Mouse (Mus musculus): Measurements from ENCODE around the gene Satb2. TPM values are rescaled to one million over a fixed set of nuclear protein-coding genes. Genes with fewer than 3 reads are reported as not detected.

Satb2 gene
- polyA plus RNA-seq, 1 experiment from 2014 or later, result 1.9 TPM

DNA sequence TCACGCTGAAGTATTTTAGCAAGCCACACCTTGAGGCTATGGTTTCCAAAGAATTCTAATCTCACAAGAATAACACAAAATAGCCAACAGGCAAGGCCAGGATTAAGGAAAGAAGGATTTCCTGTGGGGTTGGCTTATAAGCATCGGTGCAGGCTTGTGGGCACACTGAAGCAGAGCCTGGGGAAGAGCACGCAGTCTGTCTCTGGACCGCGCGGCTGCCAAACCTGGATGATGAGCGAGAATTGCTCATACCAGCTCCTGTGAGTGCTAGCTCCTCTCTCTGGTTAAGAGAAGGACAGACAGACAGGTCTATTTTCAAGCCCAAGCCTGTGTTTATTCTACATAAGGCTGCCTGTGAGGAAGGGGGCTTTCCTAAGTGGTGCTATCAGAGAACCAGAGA lies 20.5 kb downstream of the Satb2 start:
- no peaks in the 10 kb centered on the region for H3K9me3 ChIP-seq
- no peak overlapping the region for H3K4me3 ChIP-seq (replicated peaks)
- H3K36me3 ChIP-seq, result no peaks in the 10 kb centered on the region
- H3K27ac ChIP-seq, result 0 out of 2 replicates have a peak overlapping the region, but pooled peaks have one; percentile 5
- H3K27me3 ChIP-seq, result peaks cover 19% of the 10 kb centered on the region
- no peak overlapping the region for H3K4me2 ChIP-seq
- no peak for ATAC-seq (ENCODE audit: insufficient number of reproducible peaks, insufficient read depth, low FRiP score, low TSS enrichment, low read depth)
- no peak overlapping the region for H3K9ac ChIP-seq (replicated peaks)
- peaks cover 25% of the 10 kb centered on the region for H3K4me1 ChIP-seq (replicated peaks)
- WGBS, result 76% methylated on average over 7 of the region's 7 CpGs

DNA sequence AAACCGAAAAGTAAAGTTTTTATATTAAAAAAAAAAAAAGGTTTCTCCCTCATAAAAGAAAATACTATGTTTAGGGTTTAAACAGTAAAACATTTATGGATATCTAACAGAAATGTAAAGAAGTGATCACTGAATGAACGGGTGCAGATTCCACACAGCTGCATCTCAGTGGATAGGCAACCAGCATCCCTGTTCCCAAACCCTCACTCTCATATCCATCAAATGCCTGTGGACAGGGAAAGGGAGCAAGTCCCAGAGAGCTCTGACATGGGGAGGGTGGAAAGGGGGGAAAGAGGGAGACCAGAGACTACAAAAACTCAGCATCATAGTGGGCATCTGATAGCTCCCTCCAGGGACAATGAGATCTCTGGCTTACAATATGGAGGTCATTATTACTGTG lies 21.6 kb downstream of the Satb2 start:
- Histone ChIP-seq H3K4me1 (replicated peaks) (peaks cover 25% of the 10 kb centered on the region), H3K27me3 (peaks cover 16% of the 10 kb centered on the region), H3K27ac (no peak overlapping the region), H3K36me3 (no peaks in the 10 kb centered on the region), H3K9me3 (no peaks in the 10 kb centered on the region), H3K9ac (replicated peaks) (no peak overlapping the region), H3K4me2 (no peak overlapping the region), H3K4me3 (replicated peaks) (no peak overlapping the region)
- no peak for ATAC-seq (ENCODE audit: insufficient number of reproducible peaks, insufficient read depth, low FRiP score, low TSS enrichment, low read depth)
- WGBS, result 91% methylated on average over 2 of the region's 2 CpGs

- Histone ChIP-seq H3K36me3 (no peaks in the 10 kb centered on the region), H3K4me3 (replicated peaks) (no peak overlapping the region), H3K27me3 (peaks cover 14% of the 10 kb centered on the region; the same call in 1 of the 2 replicates), H3K9me3 (no peaks in the 10 kb centered on the region), H3K9ac (replicated peaks) (no peak overlapping the region), H3K4me2 (no peak overlapping the region), H3K4me1 (replicated peaks) (peaks cover 25% of the 10 kb centered on the region), H3K27ac (no peak overlapping the region)
- 68% methylated on average over 12 of the region's 12 CpGs for WGBS
- ATAC-seq (ENCODE audit: insufficient number of reproducible peaks, insufficient read depth, low FRiP score, low TSS enrichment, low read depth), result no peak
These were observed 22.7 kb downstream of the Satb2 start for GRCm38 (mm10) chr1:56955739-56956085.

GRCm38 (mm10) chr1:56955055-56955738 lies 23.3 kb downstream of the Satb2 start:
- Histone ChIP-seq H3K4me2 (no peak overlapping the region), H3K4me3 (replicated peaks) (no peak overlapping the region), H3K36me3 (no peaks in the 10 kb centered on the region), H3K27ac (no peak overlapping the region), H3K9ac (replicated peaks) (no peak overlapping the region), H3K27me3 (peaks cover 12% of the 10 kb centered on the region; the same call in 1 of the 2 replicates), H3K9me3 (no peaks in the 10 kb centered on the region), H3K4me1 (replicated peaks) (peaks cover 26% of the 10 kb centered on the region)
- 43% methylated on average over 14 of the region's 14 CpGs for WGBS
- ATAC-seq (ENCODE audit: insufficient number of reproducible peaks, insufficient read depth, low FRiP score, low TSS enrichment, low read depth), result no peak

- H3K4me3 ChIP-seq (replicated peaks), result no peak overlapping the region
- WGBS, result 93% methylated on average over 2 of the region's 2 CpGs
- H3K9ac ChIP-seq (replicated peaks), result no peak overlapping the region
- no peak for ATAC-seq (ENCODE audit: insufficient number of reproducible peaks, insufficient read depth, low FRiP score, low TSS enrichment, low read depth)
- no peak overlapping the region for H3K27ac ChIP-seq
- no peak overlapping the region for H3K4me2 ChIP-seq
- H3K4me1 ChIP-seq (replicated peaks), result peaks cover 22% of the 10 kb centered on the region
- 0 out of 2 replicates have a peak, but pooled peaks cover 8% of the 10 kb centered on the region for H3K27me3 ChIP-seq
- H3K36me3 ChIP-seq, result no peaks in the 10 kb centered on the region
- no peaks in the 10 kb centered on the region for H3K9me3 ChIP-seq
These were observed 24.9 kb downstream of the Satb2 start for GRCm38 (mm10) chr1:56953538-56953937.

GRCm38 (mm10) chr1:56951980-56952379 lies 26.5 kb downstream of the Satb2 start:
- no peaks in the 10 kb centered on the region for H3K9me3 ChIP-seq
- peaks cover 14% of the 10 kb centered on the region for H3K4me1 ChIP-seq (replicated peaks)
- H3K36me3 ChIP-seq, result no peaks in the 10 kb centered on the region
- H3K27ac ChIP-seq, result no peak overlapping the region
- 0 out of 2 replicates have a peak, but pooled peaks cover 8% of the 10 kb centered on the region for H3K27me3 ChIP-seq
- ATAC-seq (ENCODE audit: insufficient number of reproducible peaks, insufficient read depth, low FRiP score, low TSS enrichment, low read depth), result no peak
- H3K9ac ChIP-seq (replicated peaks), result no peak overlapping the region
- no peak overlapping the region for H3K4me3 ChIP-seq (replicated peaks)
- no peak overlapping the region for H3K4me2 ChIP-seq
- 73% methylated on average over 4 of the region's 4 CpGs for WGBS

- no peaks in the 10 kb centered on the region for H3K9me3 ChIP-seq
- peaks cover 14% of the 10 kb centered on the region for H3K4me1 ChIP-seq (replicated peaks)
- no peak overlapping the region for H3K27ac ChIP-seq
- ATAC-seq (ENCODE audit: insufficient number of reproducible peaks, insufficient read depth, low FRiP score, low TSS enrichment, low read depth), result no peak
- H3K27me3 ChIP-seq, result 0 out of 2 replicates have a peak, but pooled peaks cover 8% of the 10 kb centered on the region
- H3K4me2 ChIP-seq, result no peak overlapping the region
- H3K36me3 ChIP-seq, result no peaks in the 10 kb centered on the region
- no peak overlapping the region for H3K9ac ChIP-seq (replicated peaks)
- WGBS, result 43% methylated on average over 6 of the region's 6 CpGs
- H3K4me3 ChIP-seq (replicated peaks), result no peak overlapping the region
These were observed 26.9 kb downstream of the Satb2 start for GRCm38 (mm10) chr1:56951525-56951924.

GRCm38 (mm10) chr1:56939432-56939831 lies 39.0 kb downstream of the Satb2 start:
- 86% methylated on average over 4 of the region's 4 CpGs for WGBS
- Histone ChIP-seq H3K9me3 (no peaks in the 10 kb centered on the region), H3K4me1 (replicated peaks) (no peaks in the 10 kb centered on the region), H3K4me3 (replicated peaks) (no peak overlapping the region), H3K36me3 (no peaks in the 10 kb centered on the region), H3K27ac (no peak overlapping the region), H3K4me2 (no peak overlapping the region), H3K27me3 (no peaks in the 10 kb centered on the region), H3K9ac (replicated peaks) (no peak overlapping the region)
- no peak for ATAC-seq (ENCODE audit: insufficient number of reproducible peaks, insufficient read depth, low FRiP score, low TSS enrichment, low read depth)

DNA sequence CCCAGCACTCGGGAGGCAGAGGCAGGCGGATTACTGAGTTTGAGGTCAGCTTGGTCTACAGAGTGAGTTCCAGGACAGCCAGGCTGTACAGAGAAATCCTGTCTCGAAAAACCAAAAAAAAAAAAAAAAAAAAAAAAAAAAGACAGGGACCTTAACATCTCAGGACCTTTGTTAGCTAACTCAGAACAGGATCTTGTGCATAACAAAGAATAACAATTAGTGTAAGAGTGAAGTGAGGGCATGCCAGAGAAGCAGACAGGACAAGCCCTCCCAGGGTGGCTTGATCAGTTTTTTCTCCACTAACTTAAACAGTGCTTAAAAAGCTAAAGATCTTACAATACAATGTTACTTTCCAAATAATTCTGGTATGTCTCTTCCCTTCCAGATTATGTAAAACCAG lies 40.0 kb downstream of the Satb2 start:
- Histone ChIP-seq H3K36me3 (no peaks in the 10 kb centered on the region), H3K27ac (no peak overlapping the region), H3K9me3 (no peaks in the 10 kb centered on the region), H3K9ac (replicated peaks) (no peak overlapping the region), H3K4me1 (replicated peaks) (no peaks in the 10 kb centered on the region), H3K27me3 (no peaks in the 10 kb centered on the region), H3K4me2 (no peak overlapping the region), H3K4me3 (replicated peaks) (no peak overlapping the region)
- WGBS, result 95% methylated on average over 3 of the region's 3 CpGs
- ATAC-seq (ENCODE audit: insufficient number of reproducible peaks, insufficient read depth, low FRiP score, low TSS enrichment, low read depth), result no peak

- WGBS, result 60% methylated on average over 3 of the region's 3 CpGs
- no peak for ATAC-seq (ENCODE audit: insufficient number of reproducible peaks, insufficient read depth, low FRiP score, low TSS enrichment, low read depth)
- Histone ChIP-seq H3K9me3 (no peaks in the 10 kb centered on the region), H3K4me1 (replicated peaks) (no peaks in the 10 kb centered on the region), H3K27me3 (no peaks in the 10 kb centered on the region), H3K27ac (no peak overlapping the region), H3K9ac (replicated peaks) (no peak overlapping the region), H3K4me2 (no peak overlapping the region), H3K36me3 (no peaks in the 10 kb centered on the region), H3K4me3 (replicated peaks) (no peak overlapping the region)
These were observed 41.9 kb downstream of the Satb2 start for GRCm38 (mm10) chr1:56936554-56936953.

GRCm38 (mm10) chr1:56933821-56934220 lies 44.6 kb downstream of the Satb2 start:
- peaks cover under 1% of the 10 kb centered on the region; the same call in 1 of the 2 replicates for H3K27me3 ChIP-seq
- no peak for ATAC-seq (ENCODE audit: insufficient number of reproducible peaks, insufficient read depth, low FRiP score, low TSS enrichment, low read depth)
- 38% methylated on average over 9 of the region's 9 CpGs for WGBS

DNA sequence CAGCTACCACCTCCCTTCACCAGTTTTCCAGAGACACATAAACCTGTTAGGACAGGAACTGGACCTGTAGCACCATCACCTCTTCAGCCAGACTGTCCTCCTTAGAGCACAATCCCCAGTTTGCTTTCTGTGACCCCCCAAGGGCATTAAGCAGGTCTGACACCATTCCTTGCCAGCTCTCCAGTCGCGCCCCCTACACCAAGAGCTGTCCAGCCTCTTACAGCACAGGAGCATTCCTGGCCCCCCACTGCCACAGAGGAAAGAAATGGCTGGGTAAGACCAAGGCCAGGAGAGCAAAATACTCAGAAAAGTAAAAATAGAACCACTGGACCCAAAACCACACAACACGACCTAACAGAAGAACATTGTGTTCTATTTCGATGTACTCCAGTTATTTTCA lies 48.4 kb downstream of the Satb2 start:
- Histone ChIP-seq H3K27me3 (peaks cover 6% of the 10 kb centered on the region; the same call in 1 of the 2 replicates), H3K4me1 (replicated peaks) (no peaks in the 10 kb centered on the region), H3K4me3 (replicated peaks) (no peak overlapping the region), H3K9ac (replicated peaks) (no peak overlapping the region), H3K4me2 (no peak overlapping the region), H3K9me3 (no peaks in the 10 kb centered on the region), H3K36me3 (no peaks in the 10 kb centered on the region), H3K27ac (no peak overlapping the region)
- 67% methylated on average over 4 of the region's 4 CpGs for WGBS
- no peak for ATAC-seq (ENCODE audit: insufficient number of reproducible peaks, insufficient read depth, low FRiP score, low TSS enrichment, low read depth)

More at GRCm38 (mm10) chr1:56933821-56934220, 44.6 kb downstream of the Satb2 start:
- Histone ChIP-seq H3K27ac (no peak overlapping the region), H3K4me1 (replicated peaks) (no peaks in the 10 kb centered on the region), H3K36me3 (no peaks in the 10 kb centered on the region), H3K4me3 (replicated peaks) (no peak overlapping the region), H3K4me2 (no peak overlapping the region), H3K9me3 (no peaks in the 10 kb centered on the region), H3K9ac (replicated peaks) (no peak overlapping the region)
